Mouse (Mus musculus) heart, postnatal 10 days (tissue): ENCODE results near the gene Pias4. TPM values are rescaled to one million over a fixed set of nuclear protein-coding genes. Genes with fewer than 3 reads are reported as not detected.
"Not testable (repeated sequence)": the region's sequence is repeated elsewhere in the genome, so short reads cannot be mapped to it uniquely, and the experiment has no call there.

ENCODE experiments used
- DNase-seq, 2 experiments: peaks; one replicate each; pipeline ENCODE4 v3.0.0; 2021
- intact Hi-C: fragments of 180-260 bp; cut with DNase I; formaldehyde crosslinking; loops from one replicate; pipeline ENCODE4 v1.15.1; 2025
- total RNA-seq, 2 experiments: library from RNA; stranded (reverse); gene quantifications; 2 replicates each; pipeline ENCODE4 v1.2.3; 2021

Gene Pias4
- 10 to 100 TPM; 14.7 to 17.8 TPM for total RNA-seq

DNA sequence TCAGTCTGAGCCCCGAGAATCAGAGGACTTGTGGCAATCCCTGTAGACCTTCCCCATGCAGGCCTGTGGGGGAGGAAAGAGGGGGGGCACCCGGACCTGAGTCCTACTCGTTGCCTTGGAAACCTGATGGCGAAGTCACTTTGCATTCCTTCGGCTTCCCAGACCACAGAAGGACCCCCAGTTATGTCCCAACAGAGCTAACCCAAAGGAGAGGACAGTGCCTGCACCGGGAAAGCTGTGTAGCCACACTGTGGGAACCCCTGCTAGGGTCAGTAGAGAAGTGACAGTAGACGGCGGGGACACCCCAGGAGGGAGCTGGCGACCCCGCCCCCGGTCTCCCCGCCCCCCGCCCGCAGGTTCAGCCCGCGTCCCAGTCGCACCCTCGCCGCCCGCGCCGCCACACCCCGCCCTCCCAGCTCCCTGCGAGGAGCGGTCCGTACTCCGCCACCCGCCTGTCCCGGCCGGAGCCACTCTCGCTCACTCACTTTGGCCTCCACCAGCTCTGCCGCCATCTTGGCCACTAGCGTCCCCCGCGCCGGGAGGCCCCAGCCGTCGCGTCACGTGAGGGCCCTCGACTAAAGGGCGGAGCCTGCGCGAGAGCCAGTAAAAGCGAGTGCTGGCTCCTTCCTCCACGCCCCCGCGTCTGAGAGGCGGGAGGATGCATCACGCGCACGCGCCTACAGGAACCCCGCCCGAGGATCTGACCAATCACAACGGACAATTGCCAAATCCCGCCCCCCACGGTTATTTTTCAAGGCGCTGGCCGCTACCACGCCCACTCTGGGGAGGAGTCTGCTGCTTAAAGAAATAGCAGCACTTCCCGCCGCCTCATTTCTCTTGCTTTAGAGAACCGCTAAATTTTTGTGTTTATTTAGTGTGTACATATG lies at the start of gene Pias4:
Pias4 (minus strand) TSS at position 724 of the 887 bp plus-strand sequence.
- intact Hi-C loops, result loop anchor here (2.0 kb wide), 1 partner anchor 27 kb away; no protein-coding TSS in a partner anchor
- DNase-seq, result peak; percentile 100

GRCm38 (mm10) chr10:81217267-81217666 lies 49.5 kb upstream of the Pias4 start:
- peak in 1 of 2 experiments; percentile 44 for DNase-seq
- intact Hi-C loops, result not testable (repeated sequence)

DNA sequence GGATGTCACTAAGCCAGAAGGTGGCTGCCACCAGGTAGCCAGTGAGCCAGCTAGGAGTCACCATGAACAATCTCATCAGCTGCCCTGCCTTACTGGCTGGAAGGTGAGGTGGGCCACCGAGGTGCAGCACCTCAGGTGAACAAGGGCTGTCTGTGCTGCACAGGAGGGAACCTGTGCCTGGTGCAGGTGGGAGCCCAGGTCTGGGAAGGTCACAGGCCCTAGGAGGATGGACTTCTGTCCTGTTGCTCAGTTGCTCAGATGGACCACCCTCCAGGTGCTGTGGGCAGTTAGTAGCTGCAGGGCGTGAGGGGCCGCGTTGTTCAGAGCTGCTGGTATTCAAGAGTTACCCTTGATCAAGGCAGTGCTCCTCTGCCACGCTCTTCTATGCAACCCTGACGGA lies 49.1 kb upstream of the Pias4 start:
- intact Hi-C loops, result no loop called here
- no peak for DNase-seq

DNA sequence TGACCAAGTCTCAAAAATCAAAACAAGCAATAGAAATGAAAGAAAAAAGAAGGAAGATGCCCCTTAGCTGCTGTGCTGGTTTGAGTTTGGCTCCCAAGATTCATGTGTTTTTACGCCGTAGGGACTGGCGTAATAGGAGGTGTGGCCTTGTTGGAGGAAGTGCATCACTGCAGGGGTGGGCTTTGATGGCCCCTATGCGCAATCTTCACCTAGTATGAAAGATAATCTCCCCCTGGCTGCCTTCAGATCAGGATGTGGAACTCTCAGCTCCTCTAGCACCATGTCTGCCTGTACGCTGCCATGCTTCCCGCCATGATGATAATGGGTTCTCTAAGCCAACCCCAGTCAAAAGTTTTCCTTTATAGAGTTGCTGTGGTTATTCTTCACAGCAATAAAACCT lies 48.5 kb upstream of the Pias4 start:
- intact Hi-C loops, result no loop called here
- no peak for DNase-seq

DNA sequence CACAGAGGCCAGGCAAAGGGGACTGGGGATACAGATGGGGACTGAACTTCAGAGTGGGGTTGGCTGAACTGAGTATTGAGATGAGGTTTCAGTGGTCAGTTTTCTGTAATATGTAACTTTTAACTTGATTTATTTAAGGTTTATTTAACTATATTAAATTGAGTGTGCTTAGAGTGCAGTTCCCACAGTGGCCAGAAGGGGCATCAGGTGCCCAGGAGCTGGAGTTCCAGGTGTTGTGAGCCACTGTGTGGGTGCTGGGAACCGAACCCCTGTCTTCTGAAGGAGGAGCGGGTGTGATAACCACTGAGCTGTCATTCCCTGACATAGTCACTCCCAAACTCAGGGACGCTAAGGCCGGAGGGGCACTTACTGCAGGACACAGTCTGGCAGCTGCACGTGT lies 42.4 kb upstream of the Pias4 start:
- peak in 1 of 2 experiments; percentile 43 for DNase-seq
- intact Hi-C loops, result no loop called here

GRCm38 (mm10) chr10:81204137-81204536 lies 36.4 kb upstream of the Pias4 start:
- peak in 1 of 2 experiments; percentile 21 for DNase-seq
- intact Hi-C loops, result no loop called here

DNA sequence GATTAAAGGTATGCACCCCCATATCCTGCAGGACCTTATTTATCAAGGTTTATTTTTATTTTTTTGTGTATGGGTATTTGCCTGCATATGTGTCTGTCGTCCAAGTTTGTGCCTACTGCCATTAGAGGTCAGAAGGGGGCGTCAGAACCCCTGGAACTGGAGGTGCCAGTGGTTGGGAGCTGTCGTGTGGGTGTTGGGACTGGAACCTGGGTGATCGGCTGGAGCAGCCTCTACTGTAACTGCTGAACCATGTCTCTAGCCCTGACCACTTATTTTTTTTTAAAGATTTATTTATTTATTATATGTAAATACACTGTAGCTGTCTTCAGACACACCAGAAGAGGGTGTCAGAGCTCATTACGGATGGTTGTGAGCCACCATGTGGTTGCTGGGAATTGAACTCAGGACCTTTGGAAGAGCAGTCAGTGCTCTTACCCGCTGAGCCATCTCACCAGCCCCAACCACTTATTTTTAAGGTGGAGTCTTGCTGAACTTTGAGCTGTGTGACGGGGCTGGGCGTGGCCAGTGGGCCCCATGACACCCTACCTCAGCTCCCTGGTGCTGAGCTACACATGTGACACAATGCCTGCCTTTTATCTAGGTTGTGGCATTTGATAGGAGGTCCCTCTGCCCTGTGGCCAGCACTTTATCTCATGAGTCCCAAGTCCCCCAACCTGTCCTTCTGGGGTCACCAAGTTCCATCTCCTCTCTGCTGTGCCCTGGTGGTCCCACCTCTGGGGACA lies 35.4 kb upstream of the Pias4 start:
- peak; percentile 38 to 48 for DNase-seq
- intact Hi-C loops, result no loop called here

DNA sequence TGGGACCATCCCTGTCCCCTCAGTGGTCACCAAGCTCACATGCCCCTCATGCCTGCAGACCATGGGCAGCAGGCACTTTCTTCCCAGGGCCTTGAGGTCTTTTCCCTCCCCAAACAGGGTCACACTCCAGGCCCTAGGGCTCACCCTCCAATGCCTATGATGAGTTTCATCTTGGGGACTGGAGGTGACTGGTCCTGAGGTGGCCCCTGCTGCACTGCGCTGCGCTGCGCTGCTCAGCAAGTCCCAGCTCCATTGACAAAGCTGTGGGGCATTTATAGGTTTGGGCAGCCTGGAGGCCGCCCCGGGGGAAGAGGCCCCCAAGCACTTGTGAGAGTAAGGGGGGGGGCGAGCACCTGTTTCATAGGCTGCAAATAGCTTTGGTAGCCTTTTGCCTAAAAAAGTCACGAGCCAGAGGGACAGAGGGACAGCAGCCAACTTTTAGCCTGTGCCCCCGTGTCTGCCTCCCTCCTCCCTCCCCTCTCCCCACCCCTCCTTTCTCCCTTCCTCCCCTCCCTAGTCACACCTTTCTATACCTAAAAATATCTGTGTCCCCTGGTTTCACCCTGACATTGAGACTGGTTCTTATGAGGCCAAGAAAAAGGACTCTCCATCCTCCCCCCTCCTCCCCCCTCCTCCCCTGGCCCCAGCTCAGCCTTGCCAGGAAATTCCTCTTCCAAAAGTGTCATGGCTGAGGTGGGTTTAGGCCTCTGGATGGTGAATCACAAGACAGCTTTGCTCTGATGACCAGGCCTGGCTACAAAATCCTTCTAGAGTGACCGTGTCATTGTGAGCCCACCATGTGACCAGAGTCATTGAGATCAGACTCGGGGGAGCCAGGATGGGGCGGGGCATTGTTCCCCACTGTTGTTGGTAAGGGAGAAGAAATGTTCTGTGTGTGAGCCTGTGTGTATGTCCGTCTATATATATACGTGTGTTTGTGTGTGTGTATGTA lies 34.4 kb upstream of the Pias4 start, which contains the start of gene Nmrk2:
Nmrk2 (minus strand) TSS at position 245 of the 952 bp plus-strand sequence.
- intact Hi-C loops, result no loop called here
- DNase-seq, result peak; percentile 77 to 82

DNA sequence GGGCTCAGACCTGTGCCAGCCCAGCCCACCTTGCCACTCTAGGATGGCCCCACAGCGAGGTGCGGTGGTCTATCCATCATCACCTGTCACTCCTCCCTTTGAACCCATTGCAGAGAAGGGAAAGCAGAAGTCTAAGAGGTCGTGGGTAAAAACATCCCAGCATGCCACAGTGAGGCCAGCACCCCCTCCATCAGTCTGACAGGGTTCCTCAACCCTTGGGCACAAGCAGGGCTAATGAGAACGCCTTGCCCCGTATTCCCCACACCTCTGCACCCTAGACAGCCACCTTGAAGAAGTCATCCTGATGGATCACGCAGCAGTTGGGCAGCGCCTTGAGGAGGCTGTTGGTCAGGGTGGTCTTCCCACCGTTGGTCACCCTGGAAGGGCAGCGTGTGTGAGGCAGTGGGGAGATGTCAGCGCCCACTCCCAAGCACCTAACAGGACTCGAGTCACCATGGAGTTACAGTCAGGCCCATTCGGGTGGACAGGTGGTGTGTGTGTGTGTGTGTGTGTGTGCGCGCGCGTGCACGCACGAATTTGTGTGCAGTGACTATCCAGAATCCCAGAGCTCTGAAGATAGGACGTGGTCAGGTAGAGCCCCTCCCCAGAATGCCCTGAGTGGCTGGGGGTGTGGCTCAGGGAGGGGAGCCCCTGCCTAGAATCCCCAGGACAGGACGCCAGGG lies 33.0 kb upstream of the Pias4 start:
- intact Hi-C loops, result no loop called here
- DNase-seq, result peak; percentile 41 to 48

- intact Hi-C loops, result no loop called here
- peak in 1 of 2 experiments; percentile 46 for DNase-seq
Observed at GRCm38 (mm10) chr10:81200141-81200540, 32.4 kb upstream of the Pias4 start.

GRCm38 (mm10) chr10:81198990-81199389 lies 31.3 kb upstream of the Pias4 start:
- DNase-seq, result peak in 1 of 2 experiments; percentile 40

GRCm38 (mm10) chr10:81198230-81198629 lies 30.5 kb upstream of the Pias4 start:
- intact Hi-C loops, result loop anchor here (1.0 to 5.0 kb wide), 2 partner anchors 20 to 249 kb away; no protein-coding TSS in a partner anchor
- DNase-seq, result peak; percentile 79 to 82

More at GRCm38 (mm10) chr10:81198990-81199389, 31.3 kb upstream of the Pias4 start:
- intact Hi-C loops, result loop anchor here (1.0 to 5.0 kb wide), 2 partner anchors 19 to 248 kb away; no protein-coding TSS in a partner anchor

- peak; percentile 58 to 71 for DNase-seq
- intact Hi-C loops, result loop anchor here (5.0 kb wide), 1 partner anchor 250 kb away; no protein-coding TSS in a partner anchor
Observed at GRCm38 (mm10) chr10:81197305-81197704, 29.6 kb upstream of the Pias4 start.

DNA sequence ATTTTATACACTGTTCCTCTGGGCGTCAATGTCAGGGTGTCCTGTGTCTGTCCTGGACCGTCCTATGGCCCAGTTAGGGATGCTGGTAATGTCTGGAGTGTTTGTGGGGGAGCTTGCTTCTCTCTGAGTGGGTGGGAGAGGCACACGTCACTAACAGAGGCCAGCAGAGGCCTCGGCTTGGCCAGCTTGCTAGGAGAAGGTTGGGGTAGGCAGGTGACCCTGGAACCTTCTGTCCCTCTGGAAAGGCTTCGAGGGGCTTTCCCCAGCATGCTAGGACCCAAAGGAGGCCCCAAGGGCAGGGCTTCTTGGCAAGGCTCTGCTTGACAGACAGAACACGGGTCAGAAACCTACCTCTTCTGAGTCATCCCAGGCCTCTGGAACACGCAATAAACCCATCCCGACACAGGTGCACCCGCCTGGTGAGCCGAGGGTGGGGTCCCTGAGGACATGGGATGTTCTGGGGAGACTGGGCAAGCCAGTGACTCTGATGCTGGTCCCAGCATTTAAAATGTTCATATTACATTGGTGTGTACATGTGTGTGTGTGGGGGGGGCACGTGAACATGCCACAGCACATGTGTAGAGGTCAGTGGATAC lies 28.8 kb upstream of the Pias4 start:
- DNase-seq, result peak; percentile 68 to 71
- intact Hi-C loops, result loop anchor here (5.0 kb wide), 1 partner anchor 251 kb away; no protein-coding TSS in a partner anchor

DNA sequence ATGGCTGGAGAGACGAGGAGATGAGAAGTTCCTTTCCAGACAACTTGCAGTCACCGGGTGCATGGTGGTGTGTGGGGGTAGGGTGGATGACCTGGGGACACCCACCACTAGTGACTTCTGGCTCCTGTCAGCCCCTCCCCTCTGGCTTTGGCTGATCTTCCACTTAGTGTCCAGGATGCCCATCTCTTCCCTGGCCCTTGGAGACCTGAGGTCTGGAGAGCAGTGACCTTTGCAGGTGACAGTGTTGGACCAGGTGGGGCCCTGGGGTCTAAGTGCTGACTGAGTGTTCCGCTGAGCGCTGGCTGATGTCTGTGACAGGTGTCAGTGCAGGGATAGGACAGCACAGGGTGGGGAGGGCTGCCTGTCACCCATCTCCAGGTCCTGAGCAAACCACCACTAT lies 27.6 kb upstream of the Pias4 start:
- DNase-seq, result peak; percentile 32 to 55

GRCm38 (mm10) chr10:81193991-81194774 lies 26.5 kb upstream of the Pias4 start:
- intact Hi-C loops, result no loop called here
- peak; percentile 82 to 83 for DNase-seq

More for the DNA sequence above, 27.6 kb upstream of the Pias4 start:
- intact Hi-C loops, result loop anchor here (5.0 kb wide), 1 partner anchor 252 kb away; no protein-coding TSS in a partner anchor

- peak; percentile 66 to 76 for DNase-seq
- intact Hi-C loops, result no loop called here
Observed at GRCm38 (mm10) chr10:81192968-81193501, 25.3 kb upstream of the Pias4 start.
